Mouse (Mus musculus) small intestine, adult 2 months (tissue): Measurements from ENCODE around the gene Zfp639. TPM values are rescaled to one million over a fixed set of nuclear protein-coding genes. Genes with fewer than 3 reads are reported as not detected.

Experiments
- H3K27ac ChIP-seq: fragments of 200-500 bp; 2 replicates; pipeline ENCODE4 v1.5.1; 2012; ENCODE audit warnings: low read depth, low read length, control low read depth, inconsistent platforms; ENCODE audit not compliant: insufficient read depth
- H3K27me3 ChIP-seq: fragments of 200-500 bp; 2 replicates; pipeline ENCODE4 v1.6.1; 2012; ENCODE audit warnings: mild to moderate bottlenecking, moderate library complexity, low read length, inconsistent platforms; ENCODE audit not compliant: control insufficient read depth, insufficient read depth
- H3K36me3 ChIP-seq: fragments of 200-500 bp; 2 replicates; pipeline ENCODE4 v1.6.1; 2012; ENCODE audit warnings: mild to moderate bottlenecking, low read length, control low read depth, inconsistent platforms; ENCODE audit not compliant: control insufficient read depth, insufficient read depth
- H3K4me1 ChIP-seq: fragments of 200-500 bp; 2 replicates; pipeline ENCODE4 v1.6.1; 2012; ENCODE audit warnings: low read length, inconsistent platforms, mixed read lengths; ENCODE audit not compliant: control insufficient read depth, insufficient read depth, insufficient read length
- H3K4me3 ChIP-seq: fragments of 200-500 bp; 2 replicates; pipeline ENCODE4 v1.5.1; 2012; ENCODE audit warnings: low read depth, mild to moderate bottlenecking, control low read depth, inconsistent platforms, low read length, moderate library complexity
- CTCF ChIP-seq: fragments of 200-500 bp; IDR thresholded peaks from 2 replicates; pipeline ENCODE4 v1.5.1; 2012; ENCODE audit warnings: low read depth, mild to moderate bottlenecking, control low read depth, inconsistent platforms, low read length, moderate library complexity, mixed read lengths; ENCODE audit not compliant: insufficient replicate concordance, insufficient read length; ENCODE audit errors: extremely low read depth
- POLR2A ChIP-seq: fragments of 200-500 bp; IDR thresholded peaks from 2 replicates; pipeline ENCODE4 v1.6.1; 2012; ENCODE audit warnings: low read depth, mild to moderate bottlenecking, control low read depth, inconsistent platforms, low read length, moderate library complexity
- WGBS: fragments of 180-500 bp; shearing (Covaris S2); methylation state at CpG from one replicate; pipeline ENCODE4 v1.1.7; 2018; 5-methylcytosine and 5-hydroxymethylcytosine counted together
- polyA plus RNA-seq: library from polyadenylated mRNA; depleted of rRNA; stranded (reverse); fragments of >200 nt; gene quantifications from 2 replicates; pipeline ENCODE4 v1.2.3, GENCODE M21; 2012; rRNA removed

Gene Zfp639
- 12.1 and 17.7 TPM in 2 replicates for polyA plus RNA-seq

DNA sequence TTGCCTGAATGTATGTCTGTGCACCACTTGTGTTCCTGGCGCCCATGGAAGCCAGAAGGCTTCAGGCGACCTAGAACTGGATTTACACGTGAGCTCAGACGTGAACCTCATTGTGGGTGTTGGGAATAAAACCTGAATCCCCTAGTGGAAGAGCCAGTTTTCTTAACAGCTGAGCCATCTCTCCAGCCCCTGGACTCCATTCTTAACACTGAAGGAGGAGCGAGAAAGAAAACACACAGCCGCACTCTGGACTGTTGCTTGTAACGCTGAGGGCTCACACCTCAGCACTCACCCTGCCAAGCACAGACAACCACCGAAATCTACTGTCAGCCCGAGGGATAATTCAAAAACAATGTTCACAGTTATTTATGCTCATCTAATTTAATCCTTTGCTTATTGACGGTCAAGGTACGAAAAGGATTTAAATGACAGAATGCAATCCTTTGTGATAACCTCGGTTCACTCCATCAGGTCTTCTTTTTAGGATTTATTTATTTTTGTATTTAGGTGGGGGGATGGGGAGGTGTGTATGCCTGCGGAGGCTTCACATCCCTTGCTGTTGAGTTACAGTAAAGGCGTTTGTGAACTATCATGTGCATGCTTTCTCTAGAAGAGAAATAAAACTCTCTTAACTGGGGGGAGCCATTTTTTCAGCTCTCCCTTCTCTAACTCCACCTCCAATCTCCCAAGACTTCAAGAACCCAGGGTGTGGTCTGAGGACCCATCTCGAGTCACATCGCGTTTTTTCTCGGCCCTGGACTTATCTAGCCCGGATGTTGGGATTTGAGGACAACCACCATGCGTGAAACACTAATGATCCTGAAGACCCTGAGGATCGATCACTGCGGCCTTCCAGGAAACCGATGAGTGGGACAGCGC, at the start of gene Zfp639:
TSS of gene Zfp639 (plus strand) at position 764 of the 879 bp plus-strand sequence.
- 8% methylated on average over 24 of the region's 24 CpGs for WGBS

DNA sequence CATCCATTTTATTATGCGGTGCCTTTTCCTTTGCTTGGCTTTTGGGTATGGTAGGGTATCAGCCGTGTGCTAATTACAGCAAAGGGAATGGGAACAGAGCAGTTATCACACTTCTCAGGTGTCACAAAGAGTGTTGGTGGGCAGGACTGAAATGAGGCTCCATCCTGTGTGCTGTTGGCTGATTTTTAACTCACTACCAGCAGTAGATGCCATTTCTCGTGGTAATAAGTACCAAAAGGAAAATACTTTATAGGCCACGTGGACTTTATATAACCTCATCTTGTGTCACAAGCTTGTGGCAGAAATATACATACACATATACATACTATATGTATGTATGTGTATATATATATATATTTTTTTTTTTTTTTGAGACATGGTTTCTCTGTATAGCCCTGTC, 42.7 kb upstream of the Zfp639 start:
- Histone ChIP-seq H3K36me3 (peaks cover 17% of the 10 kb centered on the region), H3K27ac (no peak overlapping the region), H3K27me3 (no peaks in the 10 kb centered on the region), H3K4me3 (no peak overlapping the region), H3K4me1 (no peaks in the 10 kb centered on the region; the same call in 1 of the 2 replicates)
- TF ChIP-seq CTCF (no peak), POLR2A (no peak)
- 97% methylated on average over 4 of the region's 4 CpGs for WGBS

More for the DNA sequence above, at the start of gene Zfp639:
- Histone ChIP-seq H3K4me1 (peaks cover 4% of the 10 kb centered on the region), H3K27ac (peak within 1 kb of the TSS; percentile 68), H3K36me3 (0 out of 2 replicates have a peak, but pooled peaks cover 2% of the 10 kb centered on the region), H3K27me3 (no peaks in the 10 kb centered on the region), H3K4me3 (peak within 1 kb of the TSS; percentile 73)
- TF ChIP-seq POLR2A (peak; percentile 36; the same call in 1 of the 2 replicates), CTCF (no peak)

DNA sequence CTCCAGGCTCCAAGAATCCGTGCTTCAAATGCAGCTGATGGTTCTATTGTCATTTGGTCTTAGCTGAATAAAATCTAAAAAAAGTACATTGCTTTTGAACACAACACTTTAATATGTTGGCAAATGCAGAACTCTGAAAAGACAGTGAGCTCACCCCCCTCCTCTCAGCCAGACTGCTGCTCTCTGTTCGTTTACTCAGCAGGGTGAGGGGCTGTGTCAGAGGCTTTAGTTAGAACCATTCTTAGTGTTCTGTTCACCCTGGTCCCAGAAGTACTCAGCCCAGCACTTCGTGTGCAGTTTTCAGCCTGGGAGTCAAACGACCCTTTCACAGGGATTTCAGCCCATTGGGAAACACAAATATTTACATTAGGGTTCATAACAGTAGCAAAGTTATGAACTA, 41.6 kb upstream of the Zfp639 start:
- TF ChIP-seq POLR2A: no peak
- no peak for TF ChIP-seq CTCF
- no peaks in the 10 kb centered on the region for H3K27me3 ChIP-seq
- no peak overlapping the region for H3K27ac ChIP-seq
- H3K4me3 ChIP-seq: no peak overlapping the region
- H3K4me1 ChIP-seq: no peaks in the 10 kb centered on the region; the same call in 1 of the 2 replicates
- peaks cover 8% of the 10 kb centered on the region for H3K36me3 ChIP-seq
- WGBS: 39% methylated on average over 4 of the region's 4 CpGs

DNA sequence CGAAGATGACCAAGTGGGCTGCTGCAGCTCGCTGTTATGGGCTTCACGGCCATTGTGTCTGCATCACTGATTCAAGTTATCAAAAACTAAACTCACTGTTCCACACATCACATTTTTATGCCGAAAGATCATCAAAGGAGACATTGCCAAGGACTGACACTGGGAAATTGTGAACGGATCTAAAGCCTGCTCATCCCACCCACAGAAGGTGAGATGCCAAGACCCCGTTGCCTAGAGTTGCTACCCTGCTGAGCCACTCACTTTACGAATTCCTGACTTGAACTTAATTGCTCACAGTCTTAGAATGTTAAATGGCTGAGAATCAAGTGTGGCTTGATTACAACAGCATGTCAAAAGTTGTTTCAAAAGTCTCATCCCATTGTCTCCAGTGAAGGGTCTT, 39.6 kb upstream of the Zfp639 start:
- H3K27me3 ChIP-seq: no peaks in the 10 kb centered on the region
- H3K36me3 ChIP-seq: peaks cover 2% of the 10 kb centered on the region; the same call in 1 of the 2 replicates
- no peak for TF ChIP-seq CTCF
- TF ChIP-seq POLR2A: no peak
- 40% methylated on average over 7 of the region's 7 CpGs for WGBS
- H3K4me3 ChIP-seq: no peak overlapping the region
- no peak overlapping the region for H3K27ac ChIP-seq
- no peaks in the 10 kb centered on the region; the same call in 1 of the 2 replicates for H3K4me1 ChIP-seq

DNA sequence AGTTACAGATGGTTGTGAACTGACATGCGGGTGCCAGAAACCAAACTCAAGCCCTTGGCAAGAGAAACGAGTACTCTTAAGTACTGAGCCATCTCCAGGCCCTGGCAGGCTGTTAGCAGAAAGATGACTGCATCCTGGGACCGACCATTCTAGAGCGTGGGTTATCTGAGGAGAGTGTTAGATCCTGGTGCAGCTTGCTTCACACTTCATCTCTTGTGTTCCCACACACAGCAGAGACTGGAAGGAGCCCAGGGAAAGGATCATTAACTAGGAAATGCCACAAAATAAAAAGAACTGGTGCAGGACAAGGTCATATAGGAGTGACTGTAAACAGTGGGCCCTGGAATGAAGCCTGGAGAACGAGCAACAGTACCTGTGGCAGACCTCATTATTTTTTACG, 39.0 kb upstream of the Zfp639 start:
- Histone ChIP-seq H3K27ac (no peak overlapping the region), H3K27me3 (no peaks in the 10 kb centered on the region), H3K4me1 (no peaks in the 10 kb centered on the region; the same call in 1 of the 2 replicates), H3K36me3 (peaks cover under 1% of the 10 kb centered on the region; the same call in 1 of the 2 replicates), H3K4me3 (no peak overlapping the region)
- TF ChIP-seq CTCF (no peak), POLR2A (no peak)
- WGBS: 18% methylated on average over 6 of the region's 6 CpGs

DNA sequence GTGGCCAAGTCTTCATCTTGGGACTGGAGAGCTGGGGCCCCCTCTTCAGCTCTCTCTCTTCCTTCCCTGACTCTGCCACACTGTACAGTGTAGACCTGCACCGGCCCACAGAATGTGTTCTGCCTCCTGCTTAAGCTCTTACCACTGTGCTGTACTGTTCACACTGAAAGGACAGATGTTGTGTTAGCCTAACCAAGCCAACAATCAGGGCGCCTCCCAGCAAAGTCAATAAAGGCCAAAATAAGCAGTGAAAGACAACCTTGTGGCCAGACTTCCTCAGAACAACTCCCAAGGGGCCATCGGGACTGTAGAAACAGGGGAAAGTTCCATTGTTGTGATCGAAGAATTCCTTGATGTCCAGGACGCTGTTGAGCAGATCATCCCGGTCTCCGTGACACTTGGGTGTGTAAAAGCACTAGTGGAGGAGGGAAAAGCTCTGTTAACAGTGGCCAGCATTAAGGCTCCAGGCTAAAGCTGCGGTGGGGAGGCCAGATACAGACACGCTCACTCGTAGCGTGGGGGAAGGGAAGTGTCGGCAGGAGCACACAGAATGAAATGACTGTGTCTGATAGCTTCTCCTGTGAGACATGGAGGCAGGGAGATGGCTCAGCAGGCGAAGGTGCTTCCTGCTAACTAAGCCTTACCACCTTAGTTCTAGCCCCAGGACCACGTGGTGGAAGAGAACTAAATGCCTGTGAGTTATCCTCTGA, 37.7 kb upstream of the Zfp639 start:
- no peaks in the 10 kb centered on the region; the same call in 1 of the 2 replicates for H3K4me1 ChIP-seq
- TF ChIP-seq POLR2A (no peak), CTCF (no peak)
- H3K27ac ChIP-seq: no peak overlapping the region

DNA sequence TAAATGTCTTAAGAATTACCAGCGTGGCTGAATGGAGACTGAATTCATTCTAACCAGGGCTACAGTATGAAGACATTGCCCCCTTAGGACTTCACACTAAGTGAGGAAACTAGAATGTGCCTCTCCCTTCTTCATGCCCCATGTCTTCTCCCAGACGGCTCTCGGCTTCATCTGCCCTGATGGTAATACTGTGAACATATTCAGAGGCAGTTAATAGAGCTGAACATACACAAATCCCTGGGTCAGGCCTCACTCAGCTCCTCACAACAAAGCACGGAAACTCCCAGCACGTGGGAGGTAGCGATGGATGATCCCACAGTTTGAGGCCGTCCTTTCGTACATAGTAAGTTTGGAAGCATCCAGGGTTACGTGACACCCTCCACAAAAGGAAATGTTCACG, 36.9 kb upstream of the Zfp639 start:
- H3K36me3 ChIP-seq: no peaks in the 10 kb centered on the region
- no peak overlapping the region for H3K4me3 ChIP-seq
- no peaks in the 10 kb centered on the region for H3K27me3 ChIP-seq
- H3K27ac ChIP-seq: no peak overlapping the region
- no peaks in the 10 kb centered on the region; the same call in 1 of the 2 replicates for H3K4me1 ChIP-seq
- no peak for TF ChIP-seq POLR2A
- no peak for TF ChIP-seq CTCF
- WGBS: 88% methylated on average over 10 of the region's 10 CpGs

More for the DNA sequence above, 37.7 kb upstream of the Zfp639 start:
- no peaks in the 10 kb centered on the region for H3K36me3 ChIP-seq
- 60% methylated on average over 14 of the region's 14 CpGs for WGBS
- H3K4me3 ChIP-seq: no peak overlapping the region
- no peaks in the 10 kb centered on the region for H3K27me3 ChIP-seq
